Mouse (Mus musculus): ENCODE measurements around the gene Vmn2r9. TPM values are rescaled to one million over a fixed set of nuclear protein-coding genes. Genes with fewer than 3 reads are reported as not detected.
"Not testable (repeated sequence)": the region's sequence is repeated elsewhere in the genome, so short reads cannot be mapped to it uniquely, and the experiment has no call there.

Gene Vmn2r9
- not detected in 2 replicates for polyA plus RNA-seq (2015; fragmentation: Nextera tagmentation; extraction: Ambion mirVana)

DNA sequence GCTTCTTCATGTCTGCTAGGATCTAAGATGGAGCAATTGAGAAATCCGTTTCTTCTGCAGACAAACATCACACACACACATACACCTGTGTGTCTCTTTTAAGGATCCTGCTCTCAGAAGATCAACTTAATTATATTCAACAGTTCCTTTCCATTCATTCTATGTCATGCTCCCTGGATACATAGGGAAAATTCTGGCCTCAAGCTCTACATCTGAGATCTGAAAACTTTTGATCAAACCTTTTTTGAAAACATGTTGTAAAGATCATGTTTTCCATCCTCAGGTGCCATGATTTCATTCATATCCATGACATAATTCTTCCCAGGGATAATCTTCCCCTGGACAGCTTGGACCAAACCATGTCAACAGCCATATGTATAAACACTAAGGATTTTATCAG, at the start of gene Vmn2r9:
TSS of gene Vmn2r9 (minus strand) at position 101 of the 400 bp plus-strand sequence.
- H3K9me3 ChIP-seq (ENCODE audit: control insufficient read depth); H3K4me2 ChIP-seq (replicated peaks; ENCODE audit: low read depth); H3K27me3 ChIP-seq (replicated peaks; ENCODE audit: control insufficient read depth, insufficient read depth, low read length); H3K36me3 ChIP-seq (ENCODE audit: control insufficient read depth, insufficient read depth); H3K4me3 ChIP-seq (ENCODE audit: low read depth, low read length); H3K4me1 ChIP-seq (replicated peaks; ENCODE audit: control insufficient read depth, insufficient read depth, low read length); H3K9ac ChIP-seq (ENCODE audit: low read depth, low read length); H3K27ac ChIP-seq (ENCODE audit: low read depth, low read length); ATAC-seq: not testable (repeated sequence)
- WGBS, result 68% methylated on average over 1 of the region's 1 CpGs

DNA sequence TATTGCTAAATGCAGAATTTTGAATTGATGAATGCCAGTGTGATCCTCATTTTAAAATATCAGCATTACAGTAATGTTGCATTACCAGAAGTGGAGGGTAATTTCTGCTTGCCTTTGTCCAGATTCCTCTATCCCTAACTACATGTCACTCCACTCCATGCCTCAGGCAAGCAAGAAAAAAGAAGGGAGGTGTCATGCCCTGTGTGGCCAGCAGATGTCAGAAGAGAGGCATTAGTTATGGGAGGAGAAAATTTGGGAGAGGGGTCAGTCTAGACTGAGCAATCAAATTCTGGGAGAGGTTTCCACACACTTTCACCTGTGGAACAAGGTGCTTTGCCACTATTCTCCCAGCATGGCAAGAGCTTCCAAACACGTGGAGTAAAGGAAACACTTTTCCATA, 14.3 kb upstream of the Vmn2r9 start:
- not testable (repeated sequence) for ATAC-seq; H3K27me3 ChIP-seq (replicated peaks; ENCODE audit: control insufficient read depth, insufficient read depth, low read length); H3K27ac ChIP-seq (ENCODE audit: low read depth, low read length); H3K4me1 ChIP-seq (replicated peaks; ENCODE audit: control insufficient read depth, insufficient read depth, low read length); H3K36me3 ChIP-seq (ENCODE audit: control insufficient read depth, insufficient read depth); H3K4me2 ChIP-seq (replicated peaks; ENCODE audit: low read depth); H3K9me3 ChIP-seq (ENCODE audit: control insufficient read depth); H3K9ac ChIP-seq (ENCODE audit: low read depth, low read length); H3K4me3 ChIP-seq (ENCODE audit: low read depth, low read length)
- peak; percentile 71 for TF ChIP-seq CTCF (IDR thresholded peaks at IDR 0.05; ENCODE audit: low read depth)
- 17% methylated on average over 1 of the region's 1 CpGs for WGBS

DNA sequence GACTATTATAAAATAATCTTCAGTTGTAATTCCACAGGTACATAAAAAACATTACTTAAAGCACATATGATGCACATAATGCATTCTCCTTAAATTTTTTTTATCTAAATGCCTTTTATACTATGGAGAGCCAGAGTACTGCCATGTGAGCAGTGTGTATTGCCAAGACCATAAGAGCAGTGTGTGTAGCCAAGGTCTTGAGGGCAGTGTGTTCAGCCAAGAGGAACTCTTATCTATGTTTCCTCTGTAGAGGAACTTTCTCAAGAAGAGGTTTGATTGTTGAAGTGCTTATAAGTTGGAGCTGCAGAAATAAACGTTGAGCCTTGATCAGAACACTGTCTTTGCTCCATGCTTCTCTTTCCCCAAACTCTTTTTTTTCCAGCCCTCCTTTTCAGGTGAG, 2.9 kb downstream of the Vmn2r9 start:
- no peak for TF ChIP-seq CTCF (IDR thresholded peaks at IDR 0.05; ENCODE audit: low read depth)
- no peak overlapping the region for H3K4me3 ChIP-seq (ENCODE audit: low read depth, low read length)
- H3K9me3 ChIP-seq (ENCODE audit: control insufficient read depth), result no peaks in the 10 kb centered on the region
- no peaks in the 10 kb centered on the region for H3K4me1 ChIP-seq (replicated peaks; ENCODE audit: control insufficient read depth, insufficient read depth, low read length)
- H3K27me3 ChIP-seq (replicated peaks; ENCODE audit: control insufficient read depth, insufficient read depth, low read length), result no peaks in the 10 kb centered on the region
- no peak overlapping the region for H3K9ac ChIP-seq (ENCODE audit: low read depth, low read length)
- no peaks in the 10 kb centered on the region for H3K36me3 ChIP-seq (ENCODE audit: control insufficient read depth, insufficient read depth)
- no peak overlapping the region for H3K4me2 ChIP-seq (replicated peaks; ENCODE audit: low read depth)
- WGBS, result 20% methylated on average over 1 of the region's 1 CpGs
- H3K27ac ChIP-seq (ENCODE audit: low read depth, low read length), result no peak overlapping the region
- ATAC-seq, result no peak

DNA sequence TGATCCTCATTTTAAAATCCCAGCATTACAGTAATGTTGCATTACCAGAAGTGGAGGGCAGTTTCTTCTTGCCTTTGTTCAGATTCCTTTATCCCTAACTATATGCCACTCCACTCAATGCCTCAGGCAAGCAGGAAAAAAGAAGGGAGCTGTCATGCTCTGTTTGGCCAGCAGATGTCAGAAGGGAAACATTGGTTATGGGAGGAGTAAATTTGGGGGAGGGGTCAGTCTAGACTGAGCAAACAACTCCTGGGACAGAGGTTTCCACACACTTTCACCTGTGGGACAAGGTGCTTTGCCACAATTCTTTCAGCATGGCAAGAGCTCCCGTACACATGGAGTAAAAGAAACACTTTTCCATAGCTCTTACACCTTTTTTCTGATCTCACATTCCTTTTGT, 16.2 kb downstream of the Vmn2r9 start:
- Histone ChIP-seq H3K4me2 (replicated peaks; ENCODE audit: low read depth) (no peak overlapping the region), H3K4me1 (replicated peaks; ENCODE audit: control insufficient read depth, insufficient read depth, low read length) (no peaks in the 10 kb centered on the region), H3K27ac (ENCODE audit: low read depth, low read length) (no peak overlapping the region), H3K27me3 (replicated peaks; ENCODE audit: control insufficient read depth, insufficient read depth, low read length) (no peaks in the 10 kb centered on the region), H3K9me3 (ENCODE audit: control insufficient read depth) (no peaks in the 10 kb centered on the region), H3K9ac (ENCODE audit: low read depth, low read length) (no peak overlapping the region), H3K4me3 (ENCODE audit: low read depth, low read length) (no peak overlapping the region), H3K36me3 (ENCODE audit: control insufficient read depth, insufficient read depth) (no peaks in the 10 kb centered on the region)
- TF ChIP-seq CTCF (IDR thresholded peaks at IDR 0.05; ENCODE audit: low read depth), result peak; percentile 60
- no peak for ATAC-seq
- WGBS, result 71% methylated on average over 1 of the region's 1 CpGs

DNA sequence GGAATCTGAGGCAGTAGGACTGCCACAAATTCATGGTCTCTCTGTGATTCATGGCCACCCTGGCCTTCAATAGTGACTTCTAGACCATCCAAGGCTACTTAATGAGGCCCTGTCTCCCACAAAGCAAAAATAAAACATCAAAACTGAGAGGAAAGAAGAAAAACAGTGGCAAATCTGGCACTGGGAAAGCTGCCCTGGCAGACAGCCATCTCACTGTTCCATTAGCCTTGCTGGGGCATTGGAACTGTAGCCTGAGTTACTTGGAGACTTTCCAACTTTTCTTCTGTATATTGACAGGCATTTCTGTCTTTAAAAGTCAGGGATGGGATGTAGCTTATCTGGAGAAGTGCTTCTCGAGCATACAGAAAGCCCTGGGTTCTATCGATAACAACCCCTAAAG, 29.1 kb downstream of the Vmn2r9 start:
- Histone ChIP-seq H3K27me3 (replicated peaks; ENCODE audit: control insufficient read depth, insufficient read depth, low read length) (no peaks in the 10 kb centered on the region), H3K36me3 (ENCODE audit: control insufficient read depth, insufficient read depth) (no peaks in the 10 kb centered on the region), H3K9me3 (ENCODE audit: control insufficient read depth) (no peaks in the 10 kb centered on the region), H3K9ac (ENCODE audit: low read depth, low read length) (no peak overlapping the region), H3K4me3 (ENCODE audit: low read depth, low read length) (no peak overlapping the region), H3K4me2 (replicated peaks; ENCODE audit: low read depth) (no peak overlapping the region), H3K4me1 (replicated peaks; ENCODE audit: control insufficient read depth, insufficient read depth, low read length) (no peaks in the 10 kb centered on the region), H3K27ac (ENCODE audit: low read depth, low read length) (no peak overlapping the region)
- no peak for ATAC-seq
- TF ChIP-seq CTCF (IDR thresholded peaks at IDR 0.05; ENCODE audit: low read depth), result no peak
- 78% methylated on average over 2 of the region's 2 CpGs for whole genome bisulfite sequencing

DNA sequence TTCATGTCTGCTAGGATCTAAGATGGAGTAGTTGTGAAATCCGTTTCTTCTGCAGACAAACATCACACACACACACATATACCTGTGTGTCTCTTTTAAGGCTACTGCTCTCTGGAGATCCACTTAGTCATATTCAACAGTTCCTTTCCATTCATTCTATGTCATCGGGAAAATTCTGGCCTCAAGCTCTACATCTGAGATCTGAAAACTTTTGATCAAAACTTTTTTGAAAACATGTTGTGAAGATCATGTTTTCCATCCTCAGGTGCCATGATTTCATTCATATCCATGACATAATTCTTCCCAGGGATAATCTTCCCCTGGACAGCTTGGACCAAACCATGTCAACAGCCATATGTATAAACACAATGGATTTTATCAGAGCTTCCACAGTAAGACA, 43.7 kb downstream of the Vmn2r9 start, which contains the start of gene Vmn2r8:
TSS of gene Vmn2r8 (minus strand) at position 101 of the 400 bp plus-strand sequence.
- H3K27me3 ChIP-seq (replicated peaks; ENCODE audit: control insufficient read depth, insufficient read depth, low read length); H3K4me3 ChIP-seq (ENCODE audit: low read depth, low read length); H3K9me3 ChIP-seq (ENCODE audit: control insufficient read depth); ATAC-seq; H3K27ac ChIP-seq (ENCODE audit: low read depth, low read length); H3K4me1 ChIP-seq (replicated peaks; ENCODE audit: control insufficient read depth, insufficient read depth, low read length); H3K4me2 ChIP-seq (replicated peaks; ENCODE audit: low read depth); H3K36me3 ChIP-seq (ENCODE audit: control insufficient read depth, insufficient read depth); H3K9ac ChIP-seq (ENCODE audit: low read depth, low read length): not testable (repeated sequence)
- WGBS, result 79% methylated on average over 2 of the region's 2 CpGs

DNA sequence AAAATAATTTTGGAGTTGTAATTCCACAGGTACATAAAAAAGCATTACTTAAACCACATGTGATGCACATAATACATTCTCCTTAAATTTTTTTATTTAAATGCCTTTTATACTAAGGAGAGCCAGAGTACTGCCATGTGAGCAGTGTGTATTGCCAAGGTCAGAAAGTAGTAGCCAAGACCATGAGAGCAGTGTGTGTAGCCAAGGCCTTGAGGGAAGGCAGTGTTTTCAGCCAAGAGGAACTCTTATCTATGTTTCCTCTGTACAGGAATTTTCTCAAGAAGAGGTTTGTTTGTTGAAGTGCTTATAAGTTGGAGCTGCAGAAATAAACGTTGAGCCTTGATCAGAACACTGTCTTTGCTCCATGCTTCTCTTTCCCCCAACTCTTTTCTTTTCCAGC, 48.8 kb downstream of the Vmn2r9 start:
- H3K27ac ChIP-seq (ENCODE audit: low read depth, low read length), result no peak overlapping the region
- H3K36me3 ChIP-seq (ENCODE audit: control insufficient read depth, insufficient read depth), result no peaks in the 10 kb centered on the region
- H3K27me3 ChIP-seq (replicated peaks; ENCODE audit: control insufficient read depth, insufficient read depth, low read length), result no peaks in the 10 kb centered on the region
- H3K4me2 ChIP-seq (replicated peaks; ENCODE audit: low read depth), result no peak overlapping the region
- no peaks in the 10 kb centered on the region for H3K9me3 ChIP-seq (ENCODE audit: control insufficient read depth)
- no peak for ATAC-seq
- no peak overlapping the region for H3K9ac ChIP-seq (ENCODE audit: low read depth, low read length)
- H3K4me1 ChIP-seq (replicated peaks; ENCODE audit: control insufficient read depth, insufficient read depth, low read length), result no peaks in the 10 kb centered on the region
- TF ChIP-seq CTCF (IDR thresholded peaks at IDR 0.05; ENCODE audit: low read depth), result no peak
- WGBS, result 28% methylated on average over 1 of the region's 1 CpGs
- H3K4me3 ChIP-seq (ENCODE audit: low read depth, low read length), result no peak overlapping the region

DNA sequence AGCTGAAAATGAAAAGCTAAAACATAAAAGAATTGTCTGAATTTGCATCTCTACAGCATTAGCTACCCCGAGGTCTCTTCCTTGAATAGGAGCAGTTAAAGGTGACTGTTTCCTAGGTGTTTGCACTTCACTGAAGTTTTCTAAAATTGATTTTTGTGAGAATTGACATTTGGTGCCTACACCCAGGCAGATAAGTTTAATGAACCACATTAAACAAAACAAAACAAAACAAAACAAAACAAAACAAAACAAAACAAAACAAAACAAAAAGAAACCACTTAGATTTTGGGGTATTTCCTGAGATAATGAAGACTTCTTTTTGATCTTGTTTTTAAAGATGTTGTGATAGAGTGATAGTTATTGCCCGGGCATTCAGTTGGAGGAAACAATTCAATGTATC, 57.1 kb downstream of the Vmn2r9 start, which contains the start of gene Tmed11:
TSS of gene Tmed11 (minus strand) at position 101 of the 400 bp plus-strand sequence.
- H3K27ac ChIP-seq (ENCODE audit: low read depth, low read length); ATAC-seq; H3K27me3 ChIP-seq (replicated peaks; ENCODE audit: control insufficient read depth, insufficient read depth, low read length); H3K9me3 ChIP-seq (ENCODE audit: control insufficient read depth); H3K4me3 ChIP-seq (ENCODE audit: low read depth, low read length); H3K9ac ChIP-seq (ENCODE audit: low read depth, low read length); H3K4me1 ChIP-seq (replicated peaks; ENCODE audit: control insufficient read depth, insufficient read depth, low read length); H3K4me2 ChIP-seq (replicated peaks; ENCODE audit: low read depth); H3K36me3 ChIP-seq (ENCODE audit: control insufficient read depth, insufficient read depth): not testable (repeated sequence)
- WGBS, result 63% methylated on average over 2 of the region's 2 CpGs

All from intestine, postnatal 0 days (tissue).